In the genomic region with DNA sequence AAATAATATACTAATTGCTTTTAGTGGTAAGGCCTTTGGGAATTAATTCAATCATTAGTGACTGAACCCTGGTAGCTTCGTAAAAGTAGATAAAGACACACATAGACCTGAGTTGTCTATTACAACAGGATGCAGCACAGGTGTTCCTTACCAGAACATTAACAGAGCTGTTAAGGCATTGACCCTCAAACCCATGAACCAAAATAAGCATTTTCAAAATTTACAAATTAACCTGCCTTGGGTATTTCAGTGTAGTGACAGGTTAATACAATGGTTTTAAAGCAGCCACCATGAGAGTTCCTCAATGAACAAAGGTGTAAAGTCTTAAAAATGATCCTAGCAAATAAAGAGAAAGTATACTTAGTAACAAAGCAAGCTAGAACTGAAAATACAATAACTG, we compare ENCODE assay signal across 19 mouse cellular contexts.
DNase-seq lines count a peak whose midpoint lies in the region; ATAC-seq lines count a peak whose summit lies in the region.
"Had no signal": no experiment of that assay in that cellular context is flagged by ENCODE, and none has a peak within 500 bp of the region (broad histone marks: within the 10 kb centered on the region; RNA-seq: fewer than 3 reads in every experiment).

No protein-coding gene starts in this region.

- H3K4me1 ChIP-seq in kidney, embryonic 14.5 days (ENCODE audit: control insufficient read depth, insufficient read depth, low read length) = peaks cover 10% of the 10 kb centered on the region; the same call in 1 of the 2 replicates
- 0 out of 2 replicates have a peak, but pooled peaks cover 3% of the 10 kb centered on the region for H3K4me1 ChIP-seq in liver, embryonic 12.5 days
- no peaks in the 10 kb centered on the region; the same call in 1 of the 2 replicates for H3K4me1 ChIP-seq in liver, embryonic 11.5 days (replicated peaks; ENCODE audit: control insufficient read depth, insufficient read depth, low read length)
- H3K4me1 ChIP-seq in liver, embryonic 16.5 days (ENCODE audit: control insufficient read depth, low read depth, low read length) = no peaks in the 10 kb centered on the region
- H3K4me1 ChIP-seq: hindbrain, embryonic 13.5 days had no signal

- no peak overlapping the region for H3K4me3 ChIP-seq in kidney, embryonic 14.5 days (ENCODE audit: low read length)
- H3K4me3 ChIP-seq in liver, embryonic 12.5 days = no peak overlapping the region
- no peak overlapping the region for H3K4me3 ChIP-seq in liver, embryonic 11.5 days (ENCODE audit: low read depth, low read length)
- no peak overlapping the region for H3K4me3 ChIP-seq in liver, embryonic 16.5 days (ENCODE audit: low read depth, low read length)
- H3K4me3 ChIP-seq: erythroblast, embryonic 14.5 days; forebrain, embryonic 10.5 days; heart, embryonic 10.5 days; hindbrain, embryonic 13.5 days had no signal

- no peak overlapping the region for H3K27ac ChIP-seq in kidney, embryonic 14.5 days (ENCODE audit: low read depth, low read length)
- peak overlapping the region; percentile 68; the same call in 1 of the 2 replicates for H3K27ac ChIP-seq in liver, embryonic 12.5 days
- no peak overlapping the region; the same call in 1 of the 2 replicates for H3K27ac ChIP-seq in liver, embryonic 11.5 days (ENCODE audit: low read depth, low read length)
- H3K27ac ChIP-seq in liver, embryonic 16.5 days (ENCODE audit: low read length) = peak overlapping the region; percentile 73
- H3K27ac ChIP-seq: forebrain, embryonic 10.5 days; hindbrain, embryonic 13.5 days had no signal

- peak; percentile 70 for DNase-seq in kidney, adult 9 months
- no peak for DNase-seq in liver, embryonic 11.5 days (ENCODE audit: low spot score)
- no peak for DNase-seq in testis, postnatal 10 days (ENCODE audit: low spot score)
- DNase-seq: adrenal gland, adult 2 months; adrenal gland, postnatal 25 days; cerebellum, adult 18-20 months; cerebellum, adult 9-11 months; cerebellum, postnatal 36 days; gastrocnemius, postnatal 36 days; heart, adult 18-20 months; heart, postnatal 10 days had no signal

- no peaks in the 10 kb centered on the region for H3K9me3 ChIP-seq in kidney, embryonic 14.5 days (ENCODE audit: control insufficient read depth, low read length)
- no peaks in the 10 kb centered on the region for H3K9me3 ChIP-seq in liver, embryonic 12.5 days (replicated peaks)
- H3K9me3 ChIP-seq in liver, embryonic 11.5 days (ENCODE audit: control insufficient read depth, low read length) = no peaks in the 10 kb centered on the region
- no peaks in the 10 kb centered on the region for H3K9me3 ChIP-seq in liver, embryonic 16.5 days (replicated peaks; ENCODE audit: control insufficient read depth, low read length)
- H3K9me3 ChIP-seq: forebrain, embryonic 10.5 days; heart, embryonic 10.5 days; hindbrain, embryonic 13.5 days had no signal

- 76% methylated on average over 1 of the region's 1 CpGs for WGBS in kidney, embryonic 14.5 days
- 75% methylated on average over 1 of the region's 1 CpGs for WGBS in liver, embryonic 12.5 days (ENCODE audit: insufficient replicate concordance)
- WGBS in liver, embryonic 11.5 days = 85% methylated on average over 1 of the region's 1 CpGs
- 59% methylated on average over 1 of the region's 1 CpGs for WGBS in liver, embryonic 16.5 days (ENCODE audit: insufficient replicate concordance)

- H3K4me2 ChIP-seq in kidney, embryonic 14.5 days (replicated peaks; ENCODE audit: low read depth, low read length) = no peak overlapping the region
- H3K4me2 ChIP-seq in liver, embryonic 12.5 days = no peak overlapping the region
- no peak overlapping the region for H3K4me2 ChIP-seq in liver, embryonic 11.5 days
- H3K4me2 ChIP-seq in liver, embryonic 16.5 days (ENCODE audit: low read depth, low read length) = no peak overlapping the region
- H3K4me2 ChIP-seq: hindbrain, embryonic 13.5 days had no signal

- no peaks in the 10 kb centered on the region for H3K27me3 ChIP-seq in kidney, embryonic 14.5 days (ENCODE audit: control insufficient read depth, insufficient read depth, low read length)
- H3K27me3 ChIP-seq in liver, embryonic 12.5 days (replicated peaks) = no peaks in the 10 kb centered on the region
- H3K27me3 ChIP-seq in liver, embryonic 11.5 days (replicated peaks; ENCODE audit: control insufficient read depth, insufficient read depth, low read length) = no peaks in the 10 kb centered on the region
- no peaks in the 10 kb centered on the region for H3K27me3 ChIP-seq in liver, embryonic 16.5 days (ENCODE audit: control insufficient read depth, insufficient read depth, low read depth, low read length)
- H3K27me3 ChIP-seq: hindbrain, embryonic 13.5 days had no signal

- H3K9ac ChIP-seq in kidney, embryonic 14.5 days (ENCODE audit: low read depth, low read length) = no peak overlapping the region
- H3K9ac ChIP-seq in liver, embryonic 12.5 days = no peak overlapping the region
- H3K9ac ChIP-seq in liver, embryonic 11.5 days (ENCODE audit: low read depth, low read length) = no peak overlapping the region
- H3K9ac ChIP-seq in liver, embryonic 16.5 days (ENCODE audit: low read depth, low read length) = no peak overlapping the region
- H3K9ac ChIP-seq: hindbrain, embryonic 13.5 days had no signal

- no peaks in the 10 kb centered on the region for H3K36me3 ChIP-seq in kidney, embryonic 14.5 days (ENCODE audit: control insufficient read depth, insufficient read depth, low read length)
- no peaks in the 10 kb centered on the region for H3K36me3 ChIP-seq in liver, embryonic 12.5 days
- H3K36me3 ChIP-seq in liver, embryonic 11.5 days (ENCODE audit: control insufficient read depth, insufficient read depth, low read length) = no peaks in the 10 kb centered on the region
- no peaks in the 10 kb centered on the region for H3K36me3 ChIP-seq in liver, embryonic 16.5 days (ENCODE audit: control insufficient read depth, insufficient read depth)
- H3K36me3 ChIP-seq: forebrain, embryonic 10.5 days; heart, embryonic 10.5 days; hindbrain, embryonic 13.5 days had no signal

- no peak for ATAC-seq in kidney, embryonic 14.5 days (ENCODE audit: low FRiP score, low TSS enrichment)
- no peak for ATAC-seq in liver, embryonic 12.5 days
- no peak for ATAC-seq in liver, embryonic 11.5 days (replicated peaks; ENCODE audit: low FRiP score)
- no peak for ATAC-seq in liver, embryonic 16.5 days (ENCODE audit: low read depth)
- ATAC-seq: forebrain, embryonic 14.5 days had no signal

Comparison
In these comparisons a context has a peak if more than half of its experiments do, and no peak if none do; other contexts are left out.
1. H3K27ac ChIP-seq: peak in liver, embryonic 12.5 days (single experiment) and liver, embryonic 16.5 days (single experiment); none in kidney, embryonic 14.5 days (single experiment) and liver, embryonic 11.5 days (single experiment).